Mouse (Mus musculus) CH12.LX (cell line): ENCODE measurements around the gene Ovca2. TPM values are rescaled to one million over a fixed set of nuclear protein-coding genes. Genes with fewer than 3 reads are reported as not detected.

Experiments used
- DNase-seq: peaks from one replicate; pipeline ENCODE4 v3.0.0-alpha.2; 2013; ENCODE audit errors: extremely low read depth
- H3K27ac ChIP-seq: 2 replicates; pipeline ENCODE4 v1.5.1; 2012; ENCODE audit warnings: low read depth, mild to moderate bottlenecking, control low read depth, moderate library complexity; ENCODE audit not compliant: insufficient read depth
- H3K27me3 ChIP-seq: replicated peaks from 2 replicates; pipeline ENCODE3; 2012; ENCODE audit warnings: inconsistent platforms
- H3K36me3 ChIP-seq, 2 experiments: replicated peaks in 1 of 2; 2 replicates each; pipeline versions ENCODE3 to v1.6.1; 2012; ENCODE audit warnings: inconsistent platforms in 1 of 2, low read length in 1 of 2, mild to moderate bottlenecking in 1 of 2, mixed read lengths in 1 of 2, moderate library complexity in 1 of 2; ENCODE audit not compliant: control insufficient read depth in 1 of 2, insufficient read depth in 1 of 2
- H3K4me1 ChIP-seq, 2 experiments: 2 replicates each; pipeline ENCODE4 v1.6.1; 2012; ENCODE audit warnings: inconsistent platforms in 1 of 2, moderate library complexity in 1 of 2; ENCODE audit not compliant: insufficient read depth in 2 of 2, control insufficient read depth in 1 of 2
- H3K4me2 ChIP-seq: 2 replicates; pipeline ENCODE4 v1.6.1; 2012; ENCODE audit warnings: low read depth, mild to moderate bottlenecking, control low read depth; ENCODE audit not compliant: poor library complexity, insufficient read depth, severe bottlenecking
- H3K4me3 ChIP-seq, 3 experiments: fragments of 150-350 bp in 1 of 3; sonication (generic) in 1 of 3; replicated peaks in 1 of 3; 2 replicates each; pipeline versions ENCODE3 to v1.5.1; 2011 to 2012; ENCODE audit warnings: low read depth in 2 of 3, low read length in 2 of 3, mild to moderate bottlenecking in 2 of 3, moderate library complexity in 2 of 3, control low read depth in 1 of 3, improper control_type of control experiment in 1 of 3, inconsistent platforms in 1 of 3, mixed read lengths in 1 of 3; ENCODE audit not compliant: poor library complexity in 1 of 3
- H3K79me2 ChIP-seq: replicated peaks from 2 replicates; pipeline ENCODE4 v1.6.1; 2012; ENCODE audit warnings: mild to moderate bottlenecking, moderate library complexity; ENCODE audit not compliant: control insufficient read depth, poor library complexity, insufficient read depth, severe bottlenecking; ENCODE audit errors: extremely low read depth
- H3K9ac ChIP-seq: 2 replicates; pipeline ENCODE4 v1.6.1; 2012; ENCODE audit warnings: low read depth, mild to moderate bottlenecking, control low read depth, moderate library complexity; ENCODE audit not compliant: insufficient read depth
- H3K9me3 ChIP-seq: replicated peaks from 2 replicates; pipeline ENCODE3; 2012; ENCODE audit warnings: low read length, inconsistent platforms, mixed read lengths
- CTCF ChIP-seq, 2 experiments: IDR thresholded peaks in 1 of 2; conservative IDR thresholded peaks in 1 of 2; 2 replicates each; pipeline ENCODE4 v1.5.1; 2011 to 2012; ENCODE audit warnings: low read depth in 2 of 2, low read length in 2 of 2, improper control_type of control experiment in 1 of 2, inconsistent platforms in 1 of 2, mild to moderate bottlenecking in 1 of 2, moderate library complexity in 1 of 2
- EP300 ChIP-seq: IDR thresholded peaks from 2 replicates; pipeline ENCODE4 v1.6.1; 2011; ENCODE audit warnings: low read length, improper control_type of control experiment
- HCFC1 ChIP-seq: IDR thresholded peaks from 2 replicates; pipeline ENCODE4 v1.6.1; 2012; ENCODE audit warnings: low read depth, mild to moderate bottlenecking, inconsistent platforms, low read length, improper control_type of control experiment
- IRF4 ChIP-seq: IDR thresholded peaks from 2 replicates; pipeline ENCODE4 v1.6.1; 2014; ENCODE audit warnings: low read depth, mild to moderate bottlenecking, inconsistent platforms, low read length, improper control_type of control experiment
- MAFK ChIP-seq: IDR thresholded peaks from 2 replicates; pipeline ENCODE4 v1.6.1; 2011; ENCODE audit warnings: low read length, improper control_type of control experiment; ENCODE audit not compliant: insufficient replicate concordance
- MAZ ChIP-seq: IDR thresholded peaks from 2 replicates; pipeline ENCODE4 v1.6.1; 2012; ENCODE audit warnings: low read depth, mild to moderate bottlenecking, inconsistent platforms, low read length, improper control_type of control experiment, moderate library complexity
- MEF2A ChIP-seq: IDR thresholded peaks from 2 replicates; pipeline ENCODE4 v1.6.1; 2014; ENCODE audit warnings: low read depth, mild to moderate bottlenecking, inconsistent platforms, low read length, improper control_type of control experiment, borderline replicate concordance
- MYC ChIP-seq: IDR thresholded peaks from 2 replicates; pipeline ENCODE4 v1.6.1; 2011; ENCODE audit warnings: low read depth, mild to moderate bottlenecking, improper control_type of control experiment, low read length
- RAD21 ChIP-seq: IDR thresholded peaks from 2 replicates; pipeline ENCODE4 v1.6.1; 2011; ENCODE audit warnings: low read depth, mild to moderate bottlenecking, low read length, improper control_type of control experiment, moderate library complexity
- RCOR1 ChIP-seq: conservative IDR thresholded peaks from 2 replicates; pipeline ENCODE4 v1.6.1; 2012; ENCODE audit warnings: low read depth, mild to moderate bottlenecking, inconsistent platforms, low read length, improper control_type of control experiment
- SIN3A ChIP-seq: IDR thresholded peaks from 2 replicates; pipeline ENCODE4 v1.6.1; 2012; ENCODE audit warnings: low read length, improper control_type of control experiment, inconsistent platforms
- SMC3 ChIP-seq: IDR thresholded peaks from 2 replicates; pipeline ENCODE4 v1.6.1; 2011; ENCODE audit warnings: low read depth, low read length, improper control_type of control experiment
- ZC3H11A ChIP-seq: IDR thresholded peaks from 2 replicates; pipeline ENCODE4 v1.6.1; 2012; ENCODE audit warnings: low read depth, mild to moderate bottlenecking, inconsistent platforms, low read length, improper control_type of control experiment
- ZMIZ1 ChIP-seq: IDR thresholded peaks from 2 replicates; pipeline ENCODE4 v1.6.1; 2012; ENCODE audit warnings: low read depth, mild to moderate bottlenecking, inconsistent platforms, low read length, improper control_type of control experiment
- ZNF384 ChIP-seq: IDR thresholded peaks from 2 replicates; pipeline ENCODE4 v1.6.1; 2012; ENCODE audit warnings: low read depth, low read length, improper control_type of control experiment, inconsistent platforms
- dilution Hi-C: fragments of 300-500 bp; cut with MboI; formaldehyde crosslinking; loops from 2 replicates; pipeline ENCODE4 v1.14.3; 2020; ENCODE audit warnings: low sequenced_read_pairs; ENCODE audit not compliant: extremely low pct_unique_long_range_greater_than_20kb, extremely low pct_ligation_motif_present
- in situ Hi-C: fragments of 300-500 bp; cut with MboI; formaldehyde crosslinking; loops from 3 replicates; pipeline ENCODE4 v1.14.3; 2019; ENCODE audit warnings: low sequenced_read_pairs, low pct_ligation_motif_present, low pct_unique_long_range_greater_than_20kb, mixed read lengths
- polyA plus RNA-seq: library from polyadenylated mRNA; unstranded; fragments of >175 nt; gene quantifications from 2 replicates; pipeline ENCODE4 v1.2.1, GENCODE M21; 2012; ENCODE audit warnings: low read depth; ENCODE audit not compliant: insufficient read length
- total RNA-seq, 2 experiments: library from RNA; depleted of rRNA; stranded (reverse); fragments of 300-350 nt in 1 of 2; fragments of >200 nt in 1 of 2; gene quantifications; 2 replicates each; pipeline ENCODE4 v1.2.3; 2012 to 2014

The Ovca2 gene
- total and polyA plus RNA-seq, 3 experiments = 20.7 to 86.9 (median 32.1) TPM

GRCm38 (mm10) chr11:75133951-75134350 is 44.7 kb downstream of the Ovca2 start:
- Histone ChIP-seq H3K9me3 (no peaks in the 10 kb centered on the region), H3K36me3 (peaks cover 0 to 38% of the 10 kb centered on the region in 2 experiments), H3K9ac (peak overlapping the region; percentile 6; the same call in 1 of the 2 replicates), H3K4me2 (peak overlapping the region; percentile 37), H3K4me3 (no peak overlapping the region), H3K27me3 (no peaks in the 10 kb centered on the region), H3K27ac (no peak overlapping the region), H3K4me1 (peaks cover 34 to 50% of the 10 kb centered on the region in 2 experiments)
- dilution Hi-C loops = no loop called here
- in situ Hi-C loops = no loop called here
- DNase-seq = no peak
- no peak for TF ChIP-seq MAZ
- TF ChIP-seq, all 38 proteins: peak for 0
- H3K79me2 ChIP-seq = no peaks in the 10 kb centered on the region

- Histone ChIP-seq H3K9me3 (no peaks in the 10 kb centered on the region), H3K4me2 (no peak overlapping the region), H3K27ac (no peak overlapping the region), H3K27me3 (no peaks in the 10 kb centered on the region), H3K4me1 (peaks cover 37 to 52% of the 10 kb centered on the region in 2 experiments), H3K9ac (no peak overlapping the region), H3K79me2 (no peaks in the 10 kb centered on the region), H3K36me3 (peaks cover 0 to 36% of the 10 kb centered on the region in 2 experiments), H3K4me3 (no peak overlapping the region)
- TF ChIP-seq RCOR1 = no peak
- TF ChIP-seq EP300 = no peak
- TF ChIP-seq MAFK = no peak
- TF ChIP-seq IRF4 = no peak
- TF ChIP-seq HCFC1 = no peak
- no peak for TF ChIP-seq RAD21
- dilution Hi-C loops = no loop called here
- in situ Hi-C loops = no loop called here
- no peak for DNase-seq
These were observed 45.2 kb downstream of the Ovca2 start for GRCm38 (mm10) chr11:75133391-75133790.

- dilution Hi-C loops (no loop called here), in situ Hi-C loops (no loop called here)
- H3K36me3 ChIP-seq = peaks cover 0 to 30% of the 10 kb centered on the region in 2 experiments
- no peaks in the 10 kb centered on the region for H3K79me2 ChIP-seq
- DNase-seq = no peak
- no peak overlapping the region for H3K4me3 ChIP-seq
- H3K27ac ChIP-seq = no peak overlapping the region
- H3K9me3 ChIP-seq = no peaks in the 10 kb centered on the region
- H3K9ac ChIP-seq = no peak overlapping the region
- H3K4me1 ChIP-seq = peaks cover 30 to 41% of the 10 kb centered on the region in 2 experiments
- no peaks in the 10 kb centered on the region for H3K27me3 ChIP-seq
- H3K4me2 ChIP-seq = no peak overlapping the region
- TF ChIP-seq CTCF (conservative IDR thresholded peaks at IDR 0.05 in 1 of 2, IDR thresholded peaks at IDR 0.05 in 1 of 2; ENCODE audit: low read depth in 2 of 2, low read length in 2 of 2) (peak in 1 of 2 experiments; percentile 35; a peak in 2 of 4 replicates), SIN3A (no peak), MEF2A (no peak), MYC (no peak), SMC3 (peak; percentile 29), MAFK (no peak), ZC3H11A (no peak), ZMIZ1 (no peak), MAZ (no peak), ZNF384 (no peak), RAD21 (peak; percentile 26)
These were observed 46.4 kb downstream of the Ovca2 start for GRCm38 (mm10) chr11:75132278-75132677.
